Mouse (Mus musculus): Measurements from ENCODE around the gene Abcg2.

Abcg2 gene

GRCm38 (mm10) chr6:58638566-58638965, 54.2 kb downstream of the Abcg2 start:
- DNase-seq (ENCODE audit: low read depth, low spot score): no peak

- no peak for DNase-seq (ENCODE audit: low read depth, low spot score)
Observed at GRCm38 (mm10) chr6:58639391-58639790, 55.1 kb downstream of the Abcg2 start.

- DNase-seq (ENCODE audit: low read depth, low spot score): peak; percentile 44
Observed at GRCm38 (mm10) chr6:58640333-58641018, 56.2 kb downstream of the Abcg2 start.

GRCm38 (mm10) chr6:58641056-58641799, 56.9 kb downstream of the Abcg2 start:
- DNase-seq (ENCODE audit: low read depth, low spot score): no peak

GRCm38 (mm10) chr6:58642191-58642590, 57.9 kb downstream of the Abcg2 start:
- peak; percentile 11 for DNase-seq (ENCODE audit: low read depth, low spot score)

GRCm38 (mm10) chr6:58644586-58644985, 60.3 kb downstream of the Abcg2 start:
- DNase-seq (ENCODE audit: low read depth, low spot score): no peak

GRCm38 (mm10) chr6:58648100-58648749, 63.9 kb downstream of the Abcg2 start:
- DNase-seq (ENCODE audit: low read depth, low spot score): no peak

GRCm38 (mm10) chr6:58650136-58650535, 65.8 kb downstream of the Abcg2 start:
- DNase-seq (ENCODE audit: low read depth, low spot score): no peak

- DNase-seq (ENCODE audit: low read depth, low spot score): no peak
Observed at GRCm38 (mm10) chr6:58651038-58651437, 66.7 kb downstream of the Abcg2 start.

GRCm38 (mm10) chr6:58660951-58661575, 76.7 kb downstream of the Abcg2 start:
- DNase-seq (ENCODE audit: low read depth, low spot score): no peak

- no peak for DNase-seq (ENCODE audit: low read depth, low spot score)
Observed at GRCm38 (mm10) chr6:58677802-58678201, 93.5 kb downstream of the Abcg2 start.

- no peak for DNase-seq (ENCODE audit: low read depth, low spot score)
Observed at GRCm38 (mm10) chr6:58678530-58678929, 94.2 kb downstream of the Abcg2 start.

GRCm38 (mm10) chr6:58691584-58691983, 107.3 kb downstream of the Abcg2 start:
- no peak for DNase-seq (ENCODE audit: low read depth, low spot score)

GRCm38 (mm10) chr6:58694257-58694656, 109.9 kb downstream of the Abcg2 start:
- no peak for DNase-seq (ENCODE audit: low read depth, low spot score)

GRCm38 (mm10) chr6:58694765-58695164, 110.4 kb downstream of the Abcg2 start:
- DNase-seq (ENCODE audit: low read depth, low spot score): no peak

- no peak for DNase-seq (ENCODE audit: low read depth, low spot score)
Observed at GRCm38 (mm10) chr6:58710369-58710768, 126.0 kb downstream of the Abcg2 start.

GRCm38 (mm10) chr6:58711909-58712308, 127.6 kb downstream of the Abcg2 start:
- no peak for DNase-seq (ENCODE audit: low read depth, low spot score)

- DNase-seq (ENCODE audit: low read depth, low spot score): no peak
Observed at GRCm38 (mm10) chr6:58733851-58734250, 149.5 kb downstream of the Abcg2 start.

- DNase-seq (ENCODE audit: low read depth, low spot score): no peak
Observed at GRCm38 (mm10) chr6:58735090-58735489, 150.8 kb downstream of the Abcg2 start.
